Mouse (Mus musculus): ENCODE data around the gene Ccdc69.

Ccdc69 gene

DNA sequence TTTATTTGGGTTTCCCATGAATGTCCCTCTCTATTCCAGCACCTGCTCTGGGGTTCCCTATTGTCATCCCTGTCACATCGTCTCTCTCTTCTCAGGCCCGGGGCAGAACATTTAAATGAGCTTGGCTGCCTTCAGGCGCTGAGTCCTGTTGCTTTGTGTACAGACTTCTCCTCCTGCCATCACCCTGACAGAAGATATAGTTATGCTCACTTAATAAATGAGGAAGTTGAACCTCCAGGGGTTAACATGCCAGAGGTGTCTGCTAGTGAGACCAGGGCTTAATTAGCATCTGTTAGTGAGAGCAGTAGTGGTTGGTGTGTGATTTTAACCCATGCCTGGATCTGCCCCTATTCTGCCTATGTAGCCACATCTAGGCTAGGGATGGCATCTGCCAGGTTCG lies 21.9 kb upstream of the Ccdc69 start:
- TF ChIP-seq GATA4 (IDR thresholded peaks at IDR 0.05; ENCODE audit: insufficient replicate concordance, low read length), result no peak

DNA sequence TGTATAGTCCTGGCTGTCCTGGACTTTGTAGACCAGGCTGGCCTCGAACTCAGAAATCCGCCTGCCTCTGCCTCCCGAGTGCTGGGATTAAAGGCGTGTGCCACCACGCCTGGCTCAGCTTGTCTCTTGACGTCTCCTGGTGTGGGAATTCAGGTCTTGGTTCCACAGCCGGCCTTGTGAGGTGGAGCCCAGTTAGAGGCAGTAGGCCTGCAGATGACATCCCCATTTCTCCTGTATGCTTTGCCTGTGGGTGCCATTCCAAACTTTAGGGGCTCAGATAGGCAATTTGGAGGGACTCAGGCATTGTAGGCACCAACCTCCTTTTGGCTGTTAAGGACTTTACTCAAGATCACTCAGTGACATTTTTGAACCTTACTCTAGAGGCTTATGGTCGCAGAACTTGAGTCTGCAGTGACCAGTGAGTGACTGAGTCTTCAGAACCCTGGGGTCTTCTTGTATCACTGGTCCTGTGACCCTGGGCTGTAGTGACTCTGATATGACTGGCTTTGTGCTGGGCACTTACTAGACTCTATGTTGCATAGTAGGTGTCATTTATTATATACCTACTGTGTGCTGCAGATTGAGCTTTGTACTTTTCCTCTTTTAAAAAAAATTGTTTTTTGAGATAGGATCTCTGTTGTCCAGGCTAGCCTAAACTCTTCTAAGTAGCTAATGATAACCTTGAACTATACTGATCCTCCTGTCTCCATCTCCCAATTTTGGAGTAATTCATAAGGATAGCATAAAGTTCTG lies 21.3 kb upstream of the Ccdc69 start:
- no peak for TF ChIP-seq GATA4 (IDR thresholded peaks at IDR 0.05; ENCODE audit: insufficient replicate concordance, low read length)

DNA sequence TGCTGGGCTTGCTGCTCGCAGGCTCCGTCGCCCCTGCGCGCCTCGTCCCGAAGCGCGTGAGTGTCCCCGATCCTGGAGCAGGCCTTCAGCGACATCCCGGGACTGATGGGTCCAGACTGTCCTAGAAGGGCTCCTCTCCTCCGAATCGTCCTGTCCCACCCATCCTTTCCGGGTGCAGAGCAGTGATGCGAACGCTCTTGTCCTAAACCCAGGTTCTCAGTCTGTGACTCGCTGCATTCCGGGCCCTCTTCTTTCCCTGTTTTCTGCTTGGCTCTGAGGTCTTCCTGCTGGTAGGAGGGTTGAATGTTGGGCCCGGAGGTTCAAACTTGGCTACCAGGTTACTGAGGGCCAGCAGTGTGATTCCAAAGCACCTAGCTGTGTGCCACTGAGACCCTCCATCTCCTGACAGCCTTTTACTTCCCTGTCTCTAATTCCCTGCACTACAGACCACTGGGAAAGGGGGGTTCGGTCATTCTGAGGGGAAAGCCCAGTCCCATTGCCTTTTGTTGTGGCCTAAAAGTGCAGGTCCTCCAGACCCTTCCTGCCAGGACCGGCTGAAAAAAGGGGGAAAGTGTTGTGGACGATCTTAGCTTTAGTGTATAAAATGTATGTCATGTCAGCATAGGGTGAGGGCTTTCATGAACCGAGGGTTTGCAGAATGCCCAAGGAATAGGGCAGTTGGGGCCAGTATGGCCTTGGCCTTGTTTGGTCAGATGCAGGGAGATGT lies 20.4 kb upstream of the Ccdc69 start:
- TF ChIP-seq GATA4 (IDR thresholded peaks at IDR 0.05; ENCODE audit: insufficient replicate concordance, low read length), result no peak

DNA sequence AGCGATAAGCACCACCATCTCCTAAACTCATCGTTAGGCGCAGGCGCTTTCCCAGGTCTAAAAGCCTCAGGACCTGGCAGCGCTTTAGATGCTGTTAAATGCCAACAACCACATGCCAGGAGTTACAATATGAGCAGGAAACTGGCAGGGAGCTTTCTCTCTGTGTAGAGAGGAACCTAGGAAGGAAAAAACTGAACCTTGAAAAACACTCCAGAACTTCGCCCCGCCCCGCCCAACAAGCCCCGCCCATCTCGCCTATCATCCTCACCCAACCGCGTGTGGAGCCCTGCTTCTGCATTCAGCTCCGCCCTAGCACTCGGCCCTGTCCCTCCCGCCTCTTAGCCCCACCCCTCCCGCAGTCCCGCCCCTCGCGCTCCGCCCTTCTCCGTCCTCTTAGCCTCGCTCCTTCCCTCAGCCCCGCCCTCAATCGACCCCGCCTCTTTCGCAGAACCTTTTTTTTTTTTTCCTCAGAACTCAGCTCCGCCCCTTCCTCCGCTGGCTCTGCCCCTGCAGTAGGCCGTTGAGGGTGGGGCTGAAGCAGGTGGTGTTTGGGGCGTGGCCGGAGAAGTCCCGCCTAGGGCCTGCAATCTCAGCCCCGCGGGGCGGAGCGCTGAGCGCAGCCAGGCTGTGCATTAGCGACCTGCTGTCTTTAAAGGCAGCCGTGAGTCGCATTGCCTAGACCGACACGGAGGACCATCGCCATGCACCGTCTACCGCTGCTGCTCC lies 19.7 kb upstream of the Ccdc69 start, which contains the start of gene Gm2a:
Gm2a (plus strand) TSS at position 653 of the 726 bp plus-strand sequence.
- peak; percentile 65; the same call in 1 of the 2 replicates for TF ChIP-seq GATA4 (IDR thresholded peaks at IDR 0.05; ENCODE audit: insufficient replicate concordance, low read length)

DNA sequence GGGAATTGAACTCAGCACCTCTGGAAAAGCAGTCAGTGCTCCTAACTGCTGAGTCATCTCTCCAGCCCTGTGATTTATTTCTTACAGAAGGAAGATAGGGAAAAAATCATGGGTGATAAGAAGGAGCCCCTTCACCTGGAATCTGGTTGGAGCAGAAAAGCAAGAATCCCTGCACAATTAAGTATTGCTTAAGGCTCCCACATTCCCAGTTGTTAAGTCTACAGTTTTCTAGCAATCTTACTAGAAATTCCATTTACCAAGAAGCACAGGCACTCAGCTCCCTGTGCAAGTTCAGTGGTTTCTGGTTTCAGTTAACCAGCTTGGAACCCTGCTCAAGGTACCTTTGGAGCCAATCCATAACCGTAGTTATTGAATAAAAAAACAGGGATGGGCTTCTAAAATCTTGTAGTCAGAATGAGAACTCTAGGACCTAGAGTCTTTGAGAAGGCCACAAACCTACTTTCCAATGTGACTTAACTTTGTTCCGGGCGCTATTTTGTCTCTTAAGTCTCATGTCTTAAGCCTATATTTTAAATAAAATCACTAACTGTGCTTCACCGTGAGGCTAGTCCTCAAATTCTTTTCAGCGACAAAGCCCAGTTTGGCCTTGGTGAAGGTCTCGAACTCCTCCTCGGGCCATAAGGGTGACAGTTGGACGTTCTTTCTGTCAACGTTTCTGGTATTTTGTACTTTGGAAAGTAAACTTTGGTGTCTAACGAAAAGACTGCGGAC lies 19.0 kb upstream of the Ccdc69 start:
- TF ChIP-seq GATA4 (IDR thresholded peaks at IDR 0.05; ENCODE audit: insufficient replicate concordance, low read length), result no peak

DNA sequence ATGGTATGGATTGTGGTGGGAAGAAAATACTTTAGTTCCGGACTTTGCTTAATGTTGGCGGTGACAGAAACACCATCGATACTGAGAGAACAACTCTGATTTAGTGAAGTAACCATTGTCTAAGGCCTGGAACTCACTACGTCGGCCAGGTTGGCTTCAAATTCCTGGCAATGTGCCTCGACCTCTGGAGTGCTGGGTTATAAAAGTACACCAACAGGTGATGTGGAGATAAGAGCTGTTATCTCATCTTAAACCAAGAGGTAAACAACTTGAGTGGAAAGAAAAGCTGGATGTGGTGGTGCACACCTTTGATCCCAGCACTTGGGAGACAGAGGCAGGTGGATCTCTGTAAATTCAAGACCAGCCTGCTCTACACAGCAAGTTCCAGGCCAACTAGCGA lies 15.2 kb upstream of the Ccdc69 start:
- peak; percentile 88; the same call in 1 of the 2 replicates for TF ChIP-seq GATA4 (IDR thresholded peaks at IDR 0.05; ENCODE audit: insufficient replicate concordance, low read length)

DNA sequence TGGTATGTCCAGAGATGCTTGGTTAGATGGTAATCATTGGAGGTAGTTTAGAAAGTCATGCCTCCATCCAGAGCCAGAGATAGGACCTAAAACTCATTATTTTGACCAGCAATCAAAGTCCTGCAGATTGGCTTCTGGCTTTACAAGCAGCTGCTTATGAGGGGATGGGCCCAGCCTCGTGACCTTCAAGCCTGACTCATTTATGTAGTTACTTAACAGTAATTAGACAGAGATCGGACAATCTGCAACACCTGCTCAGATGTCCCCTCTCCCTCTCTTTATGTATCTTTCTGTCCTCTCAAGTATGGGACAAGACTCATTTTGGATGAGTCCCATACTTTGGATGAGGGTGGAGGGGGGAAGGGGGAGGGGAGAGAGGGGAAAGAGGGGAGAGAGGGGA lies 12.0 kb upstream of the Ccdc69 start:
- TF ChIP-seq GATA4 (IDR thresholded peaks at IDR 0.05; ENCODE audit: insufficient replicate concordance, low read length), result no peak

DNA sequence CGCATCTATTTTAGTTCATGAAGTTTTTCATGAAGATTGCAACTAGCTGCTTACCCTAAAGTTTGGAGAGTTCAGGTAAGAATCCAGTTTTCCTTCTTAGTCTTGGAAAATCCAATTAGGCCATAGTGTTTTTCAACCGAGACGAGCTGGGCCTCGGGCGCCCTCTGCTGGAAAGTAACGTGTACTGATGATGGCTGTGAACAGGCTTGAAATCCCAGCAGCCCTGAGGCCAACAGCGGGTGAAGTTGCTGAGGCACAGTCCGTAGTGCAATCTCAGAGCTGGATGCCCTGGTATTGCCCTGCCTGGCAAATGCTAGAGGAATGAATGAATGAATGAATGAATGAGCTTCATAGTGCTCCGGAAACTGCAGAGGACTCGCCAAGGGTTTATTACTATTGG lies 9.1 kb upstream of the Ccdc69 start:
- TF ChIP-seq GATA4 (IDR thresholded peaks at IDR 0.05; ENCODE audit: insufficient replicate concordance, low read length), result no peak

DNA sequence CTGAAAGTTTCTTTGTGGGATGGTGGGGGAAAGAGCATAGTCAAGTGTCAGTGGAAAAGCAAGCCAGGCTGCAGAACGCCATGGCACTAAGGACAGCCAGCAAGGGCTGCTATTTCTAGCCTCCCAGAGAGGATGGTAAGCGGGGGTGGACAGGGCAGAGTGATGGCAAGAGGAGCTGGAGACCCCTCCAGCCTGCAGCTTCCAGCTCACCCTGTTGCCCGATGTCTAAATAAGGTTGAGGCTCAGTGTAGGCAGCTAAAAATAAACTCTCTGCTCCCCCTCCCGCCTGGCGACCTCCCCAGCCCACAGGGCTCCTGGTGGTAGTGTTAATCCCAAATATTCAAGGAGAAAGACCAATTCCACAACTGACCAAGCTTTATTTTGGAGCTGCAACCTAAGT lies 7.5 kb upstream of the Ccdc69 start:
- TF ChIP-seq GATA4 (IDR thresholded peaks at IDR 0.05; ENCODE audit: insufficient replicate concordance, low read length), result no peak

DNA sequence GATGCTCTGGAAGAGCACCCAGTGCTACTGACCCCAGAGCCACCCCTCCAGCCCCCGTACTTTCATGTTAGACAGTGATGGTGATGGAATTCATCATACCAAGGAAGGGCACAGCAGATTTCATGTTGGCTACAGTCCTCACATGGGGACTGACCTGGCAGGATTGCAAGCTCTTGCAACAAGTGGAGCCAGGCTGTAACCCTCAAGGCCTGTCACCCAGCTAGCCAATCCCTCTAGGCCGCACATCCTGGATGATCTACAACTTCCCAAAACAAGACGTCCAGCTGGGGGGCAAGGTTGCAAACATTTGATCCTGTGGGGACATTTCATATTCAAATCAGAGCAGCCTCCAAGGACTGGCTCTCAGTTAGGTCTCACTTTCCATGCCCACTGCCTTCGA lies 6.7 kb upstream of the Ccdc69 start:
- no peak for TF ChIP-seq GATA4 (IDR thresholded peaks at IDR 0.05; ENCODE audit: insufficient replicate concordance, low read length)

DNA sequence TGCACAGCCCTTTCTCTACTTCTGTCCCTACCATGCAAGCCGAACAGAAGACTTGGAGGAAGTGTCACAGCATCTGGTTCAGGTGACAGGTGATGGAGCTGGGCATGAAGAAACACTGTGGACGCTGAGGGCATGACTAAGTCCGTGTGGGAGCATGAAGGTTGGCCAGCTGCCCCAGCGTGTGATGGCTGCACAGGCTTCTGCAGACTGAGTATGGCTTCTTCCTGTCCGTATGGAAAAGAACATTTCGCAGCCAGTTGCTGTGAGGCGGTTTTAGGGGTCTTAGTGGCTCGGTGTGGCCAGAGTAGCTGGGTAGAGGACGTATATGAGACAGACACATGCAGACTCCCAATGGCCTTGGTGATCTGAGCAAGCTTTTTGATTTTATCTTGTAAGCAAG lies 3.3 kb upstream of the Ccdc69 start:
- no peak for TF ChIP-seq GATA4 (IDR thresholded peaks at IDR 0.05; ENCODE audit: insufficient replicate concordance, low read length)

DNA sequence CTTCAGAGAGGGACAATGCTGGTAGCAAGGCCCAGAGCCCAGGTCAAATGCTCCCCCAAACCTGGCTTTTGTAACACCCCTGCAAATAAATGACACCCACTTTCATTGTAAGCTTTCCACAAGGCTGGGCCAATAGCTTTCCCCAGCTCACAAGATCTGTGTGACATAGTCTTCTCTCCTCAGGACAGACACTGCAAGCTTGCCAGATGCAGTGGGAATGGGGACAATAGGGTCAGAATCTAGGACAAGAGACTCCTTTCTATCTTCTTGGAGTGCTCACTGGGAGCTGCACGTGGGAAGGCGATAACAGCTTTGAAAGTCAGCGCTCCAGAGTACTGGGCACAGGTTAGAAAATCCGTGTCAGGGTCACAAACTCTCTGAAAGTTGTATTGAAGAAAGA lies 1.2 kb upstream of the Ccdc69 start:
- no peak for TF ChIP-seq GATA4 (IDR thresholded peaks at IDR 0.05; ENCODE audit: insufficient replicate concordance, low read length)

DNA sequence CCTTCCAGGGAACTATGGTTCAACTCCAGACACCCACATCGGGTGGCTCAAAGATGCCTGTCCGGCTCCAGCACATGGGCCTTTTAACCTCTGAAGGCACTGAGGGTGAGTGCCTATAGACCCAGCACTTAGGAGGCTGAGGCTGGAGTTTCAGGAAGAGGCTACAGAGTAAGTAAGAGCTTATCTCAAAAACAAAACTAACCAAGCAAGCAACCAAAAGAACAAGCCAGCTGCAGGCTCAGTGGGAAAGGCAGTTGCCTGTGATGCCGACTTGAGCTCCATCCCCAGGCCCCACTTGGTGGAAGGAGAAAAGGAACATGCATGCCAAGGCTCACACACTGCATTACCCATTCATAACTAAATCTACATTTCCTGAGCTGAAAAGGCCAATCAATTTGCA lies 571 bp upstream of the Ccdc69 start:
- no peak for TF ChIP-seq GATA4 (IDR thresholded peaks at IDR 0.05; ENCODE audit: insufficient replicate concordance, low read length)

DNA sequence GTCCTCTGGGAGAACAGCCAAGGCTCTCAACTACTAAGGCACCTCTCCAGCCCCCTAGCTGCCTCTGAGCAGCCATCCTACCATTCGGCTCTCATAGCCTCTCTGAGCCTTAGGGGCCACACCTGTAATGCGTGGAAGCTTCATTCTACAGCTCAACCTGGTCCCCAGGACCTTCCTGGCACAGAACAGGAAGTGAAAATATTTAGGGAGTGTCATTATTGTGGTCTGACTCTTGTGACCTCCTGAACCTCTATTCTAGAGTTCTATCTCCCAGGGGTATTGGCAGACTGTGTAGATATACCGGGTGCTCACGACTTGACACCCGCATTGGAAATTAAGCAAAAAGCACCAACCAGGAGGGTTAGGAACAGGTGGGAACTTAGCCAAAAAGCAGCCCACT lies 1.7 kb downstream of the Ccdc69 start:
- no peak for TF ChIP-seq GATA4 (IDR thresholded peaks at IDR 0.05; ENCODE audit: insufficient replicate concordance, low read length)

DNA sequence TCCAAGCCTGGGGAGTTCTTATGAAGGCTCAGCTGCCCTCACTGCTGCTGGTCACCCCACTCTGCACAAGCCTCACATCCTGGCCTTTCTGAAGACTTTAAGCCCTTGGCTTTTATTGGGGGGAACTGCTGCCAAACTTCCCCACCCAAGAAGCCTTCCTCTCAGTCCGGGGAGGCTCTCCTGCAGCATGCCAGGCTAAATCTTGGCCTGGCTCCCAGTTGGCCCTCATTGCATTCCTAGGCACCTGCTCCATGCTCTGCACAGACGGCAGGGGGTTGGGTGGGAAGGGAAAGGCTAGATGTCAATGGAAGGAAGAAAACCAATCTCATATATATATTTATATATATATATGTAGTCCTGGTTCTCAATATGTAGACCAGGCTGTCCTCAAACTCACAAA lies 2.3 kb downstream of the Ccdc69 start:
- no peak for TF ChIP-seq GATA4 (IDR thresholded peaks at IDR 0.05; ENCODE audit: insufficient replicate concordance, low read length)

Data from liver, adult (tissue).